Mouse (Mus musculus) forebrain, embryonic 13.5 days (tissue): Measurements from ENCODE around the gene Txndc11. TPM values are rescaled to one million over a fixed set of nuclear protein-coding genes. Genes with fewer than 3 reads are reported as not detected.
A peak's percentile ranks its signal among the peaks of the same experiment; 100 is the strongest.

Source experiments
- ATAC-seq: fragments of 200-750 bp; cut with Nextera tagmentation; 2 replicates; pipeline ENCODE4 v1.8.0; 2017
- H3K27ac ChIP-seq: fragments of 300-500 bp; sonication (generic); 2 replicates; pipeline ENCODE4 v1.5.1; 2015; ENCODE audit warnings: inconsistent platforms, mild to moderate bottlenecking, moderate library complexity
- H3K27me3 ChIP-seq: fragments of 300-500 bp; sonication (generic); 2 replicates; pipeline ENCODE4 v1.6.1; 2015; ENCODE audit warnings: mild to moderate bottlenecking, inconsistent platforms
- H3K36me3 ChIP-seq: fragments of 300-500 bp; sonication (generic); 2 replicates; pipeline ENCODE4 v1.6.1; 2015; ENCODE audit warnings: mild to moderate bottlenecking, inconsistent platforms; ENCODE audit not compliant: poor library complexity, severe bottlenecking
- H3K4me1 ChIP-seq: fragments of 300-500 bp; sonication (generic); 2 replicates; pipeline ENCODE4 v1.6.1; 2015; ENCODE audit warnings: inconsistent platforms
- H3K4me2 ChIP-seq: fragments of 300-500 bp; sonication (generic); 2 replicates; pipeline ENCODE4 v1.6.1; 2015; ENCODE audit warnings: inconsistent platforms, mild to moderate bottlenecking, moderate library complexity
- H3K4me3 ChIP-seq: fragments of 300-500 bp; sonication (generic); 2 replicates; pipeline ENCODE4 v1.5.1; 2015; ENCODE audit warnings: mild to moderate bottlenecking, inconsistent platforms
- H3K9ac ChIP-seq: fragments of 300-500 bp; sonication (generic); 2 replicates; pipeline ENCODE4 v1.6.1; 2015; ENCODE audit warnings: mild to moderate bottlenecking, inconsistent platforms
- H3K9me3 ChIP-seq: fragments of 300-500 bp; sonication (generic); replicated peaks from 2 replicates; pipeline ENCODE4 v1.6.1; 2016; ENCODE audit warnings: inconsistent platforms
- WGBS: fragments of 180-500 bp; shearing (Covaris S2); methylation state at CpG from one replicate; pipeline ENCODE4 v1.1.7; 2015; 5-methylcytosine and 5-hydroxymethylcytosine counted together
- polyA plus RNA-seq: library from polyadenylated mRNA; unstranded; fragments of >200 nt; fragmentation: Nextera tagmentation; extraction: Ambion mirVana; gene quantifications from 2 replicates; pipeline ENCODE4 v1.2.1, GENCODE M21; 2015

The Txndc11 gene
- polyA plus RNA-seq, 1 experiment from 2014 or later = 26.4 TPM

DNA sequence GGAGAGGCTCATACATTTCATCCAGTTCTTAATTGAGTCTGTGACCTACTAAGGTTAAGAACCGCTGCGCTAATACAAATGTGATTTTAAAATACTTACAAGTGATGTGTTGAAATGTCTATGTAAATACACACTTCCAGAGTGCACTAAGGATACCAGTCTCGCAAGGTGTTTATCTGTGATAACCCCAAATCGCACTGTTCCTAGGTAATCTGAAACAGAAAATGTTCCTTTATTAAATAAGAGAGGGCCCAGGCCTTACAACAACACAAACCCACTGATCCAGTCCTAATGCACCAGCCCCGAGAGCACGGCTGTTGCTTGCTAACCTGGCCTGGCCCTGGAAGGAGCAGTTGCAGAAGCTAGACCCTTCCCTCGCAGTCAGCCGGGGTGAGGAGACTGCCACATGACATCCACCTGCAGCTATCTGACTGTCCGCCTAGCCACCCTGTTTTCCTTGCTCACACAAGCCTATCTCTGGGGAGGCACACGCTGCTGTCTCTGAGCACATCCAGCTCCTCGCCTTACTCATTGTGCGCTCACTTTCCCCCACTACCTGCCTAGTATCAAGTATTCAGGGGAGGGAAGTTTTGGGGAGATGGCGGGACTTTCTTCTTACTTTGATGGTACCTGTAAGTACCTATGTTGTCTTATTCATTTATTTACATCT lies 40.6 kb downstream of the Txndc11 start:
- H3K27me3 ChIP-seq = no peaks in the 10 kb centered on the region
- H3K27ac ChIP-seq = no peak overlapping the region
- H3K36me3 ChIP-seq = peaks cover 39% of the 10 kb centered on the region
- 95% methylated on average over 13 of the region's 13 CpGs for WGBS
- no peaks in the 10 kb centered on the region for H3K4me1 ChIP-seq
- H3K4me2 ChIP-seq = no peak overlapping the region
- no peak for ATAC-seq
- no peak overlapping the region for H3K9ac ChIP-seq
- H3K9me3 ChIP-seq = no peaks in the 10 kb centered on the region
- H3K4me3 ChIP-seq = no peak overlapping the region

GRCm38 (mm10) chr16:11092523-11092922 lies 41.9 kb downstream of the Txndc11 start:
- peaks cover 52% of the 10 kb centered on the region for H3K36me3 ChIP-seq
- no peak overlapping the region for H3K4me3 ChIP-seq
- H3K27ac ChIP-seq = no peak overlapping the region
- ATAC-seq = no peak
- no peak overlapping the region for H3K4me2 ChIP-seq
- peaks cover 10% of the 10 kb centered on the region for H3K4me1 ChIP-seq
- 89% methylated on average over 3 of the region's 3 CpGs for WGBS
- no peak overlapping the region for H3K9ac ChIP-seq
- H3K9me3 ChIP-seq = no peaks in the 10 kb centered on the region
- no peaks in the 10 kb centered on the region for H3K27me3 ChIP-seq

- Histone ChIP-seq H3K27me3 (no peaks in the 10 kb centered on the region), H3K4me2 (no peak overlapping the region), H3K36me3 (peaks cover 52% of the 10 kb centered on the region), H3K4me3 (no peak overlapping the region), H3K27ac (no peak overlapping the region), H3K4me1 (peaks cover 14% of the 10 kb centered on the region), H3K9me3 (no peaks in the 10 kb centered on the region), H3K9ac (no peak overlapping the region)
- WGBS = 77% methylated on average over 4 of the region's 4 CpGs
- no peak for ATAC-seq
Measured at GRCm38 (mm10) chr16:11092061-11092460, 42.4 kb downstream of the Txndc11 start.

DNA sequence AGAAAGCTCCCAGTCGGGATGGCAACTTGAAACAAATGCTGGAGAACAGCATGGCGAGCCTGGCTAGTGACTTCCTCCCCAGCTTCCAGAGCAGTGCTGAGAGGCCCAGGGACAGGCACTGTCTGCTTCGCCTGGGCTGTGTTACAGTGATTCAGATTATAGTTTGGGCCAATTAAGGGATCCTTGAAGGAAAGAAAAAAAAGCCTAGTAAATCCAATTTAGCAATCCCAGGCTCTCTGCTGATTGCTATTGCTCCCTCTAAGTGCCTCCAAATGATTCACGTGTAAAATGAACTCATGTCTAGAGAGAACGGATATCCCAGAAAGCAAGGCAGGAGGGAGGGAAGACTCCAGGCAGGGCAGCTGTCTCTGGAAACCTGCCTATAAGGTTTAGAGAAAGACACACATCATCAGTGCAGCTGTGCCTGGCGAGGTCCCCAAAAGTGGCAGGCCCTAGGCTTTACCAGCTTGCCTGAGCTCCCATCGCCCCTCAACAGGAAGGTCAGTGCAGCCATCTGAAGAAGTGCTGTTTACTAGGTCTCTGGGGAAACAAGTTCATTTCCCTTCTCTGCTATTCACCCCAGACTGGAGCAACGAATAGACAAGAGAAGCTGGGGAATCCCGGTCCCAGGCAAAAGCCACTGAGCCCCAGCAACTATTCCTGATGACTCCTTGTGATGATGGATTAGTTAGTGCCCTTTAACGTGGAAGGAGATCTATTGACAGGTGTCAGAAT lies 43.4 kb downstream of the Txndc11 start:
- no peak overlapping the region; the same call in 1 of the 2 replicates for H3K27ac ChIP-seq
- H3K36me3 ChIP-seq = peaks cover 52% of the 10 kb centered on the region
- no peak overlapping the region for H3K4me3 ChIP-seq
- H3K27me3 ChIP-seq = no peaks in the 10 kb centered on the region
- H3K4me2 ChIP-seq = no peak overlapping the region
- no peak for ATAC-seq
- no peaks in the 10 kb centered on the region for H3K9me3 ChIP-seq
- H3K4me1 ChIP-seq = peaks cover 24% of the 10 kb centered on the region
- 84% methylated on average over 10 of the region's 10 CpGs for WGBS
- no peak overlapping the region for H3K9ac ChIP-seq

GRCm38 (mm10) chr16:11086856-11087588 lies 47.4 kb downstream of the Txndc11 start:
- H3K4me3 ChIP-seq = no peak overlapping the region
- ATAC-seq = peak; percentile 75
- H3K4me1 ChIP-seq = peaks cover 24% of the 10 kb centered on the region
- peak overlapping the region; percentile 53 for H3K27ac ChIP-seq
- H3K36me3 ChIP-seq = peaks cover 68% of the 10 kb centered on the region
- H3K27me3 ChIP-seq = no peaks in the 10 kb centered on the region
- H3K4me2 ChIP-seq = no peak overlapping the region
- WGBS = 23% methylated on average over 5 of the region's 5 CpGs
- no peak overlapping the region for H3K9ac ChIP-seq
- H3K9me3 ChIP-seq = no peaks in the 10 kb centered on the region

DNA sequence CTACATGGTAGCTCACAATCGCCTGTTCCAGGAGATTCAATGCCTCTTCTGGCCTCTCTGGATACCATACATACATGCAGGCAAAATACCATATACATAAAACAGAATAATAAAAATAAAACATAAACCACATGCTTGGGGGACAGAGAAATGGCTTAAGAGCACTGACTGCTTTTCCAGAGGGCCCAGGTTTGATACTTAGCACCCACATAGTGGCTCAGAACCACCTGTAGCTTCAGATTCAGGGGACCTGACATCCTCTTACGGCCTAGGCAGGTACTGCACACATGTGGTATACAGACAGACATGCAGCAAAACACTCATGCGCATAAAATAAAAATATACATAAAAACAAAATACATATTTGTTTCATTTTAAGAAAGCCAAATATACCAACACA lies 48.2 kb downstream of the Txndc11 start:
- Histone ChIP-seq H3K27me3 (no peaks in the 10 kb centered on the region), H3K4me1 (peaks cover 24% of the 10 kb centered on the region), H3K4me3 (no peak overlapping the region), H3K4me2 (no peak overlapping the region), H3K27ac (no peak overlapping the region), H3K36me3 (peaks cover 63% of the 10 kb centered on the region), H3K9ac (no peak overlapping the region), H3K9me3 (no peaks in the 10 kb centered on the region)
- WGBS = 97% methylated on average over 3 of the region's 3 CpGs
- no peak for ATAC-seq

GRCm38 (mm10) chr16:11084181-11084580 lies 50.3 kb downstream of the Txndc11 start:
- 92% methylated on average over 8 of the region's 8 CpGs for WGBS
- no peak for ATAC-seq
- no peak overlapping the region for H3K4me2 ChIP-seq
- no peak overlapping the region for H3K4me3 ChIP-seq
- H3K36me3 ChIP-seq = peaks cover 63% of the 10 kb centered on the region
- peaks cover 24% of the 10 kb centered on the region for H3K4me1 ChIP-seq
- H3K27ac ChIP-seq = no peak overlapping the region
- no peaks in the 10 kb centered on the region for H3K27me3 ChIP-seq
- no peaks in the 10 kb centered on the region for H3K9me3 ChIP-seq
- no peak overlapping the region for H3K9ac ChIP-seq

- Histone ChIP-seq H3K4me3 (no peak overlapping the region), H3K27me3 (no peaks in the 10 kb centered on the region), H3K4me2 (no peak overlapping the region), H3K27ac (no peak overlapping the region), H3K9ac (no peak overlapping the region), H3K36me3 (peaks cover 89% of the 10 kb centered on the region), H3K4me1 (peaks cover under 1% of the 10 kb centered on the region), H3K9me3 (no peaks in the 10 kb centered on the region)
- ATAC-seq = no peak
- WGBS = 78% methylated on average over 3 of the region's 3 CpGs
Measured at GRCm38 (mm10) chr16:11078216-11078869, 56.1 kb downstream of the Txndc11 start.

GRCm38 (mm10) chr16:11077601-11078201 lies 56.7 kb downstream of the Txndc11 start:
- Histone ChIP-seq H3K4me3 (no peak overlapping the region), H3K4me1 (peaks cover 7% of the 10 kb centered on the region), H3K27ac (no peak overlapping the region), H3K27me3 (no peaks in the 10 kb centered on the region), H3K9ac (no peak overlapping the region), H3K4me2 (no peak overlapping the region), H3K36me3 (peaks cover 89% of the 10 kb centered on the region), H3K9me3 (no peaks in the 10 kb centered on the region)
- no peak for ATAC-seq
- whole genome bisulfite sequencing = 90% methylated on average over 9 of the region's 9 CpGs

DNA sequence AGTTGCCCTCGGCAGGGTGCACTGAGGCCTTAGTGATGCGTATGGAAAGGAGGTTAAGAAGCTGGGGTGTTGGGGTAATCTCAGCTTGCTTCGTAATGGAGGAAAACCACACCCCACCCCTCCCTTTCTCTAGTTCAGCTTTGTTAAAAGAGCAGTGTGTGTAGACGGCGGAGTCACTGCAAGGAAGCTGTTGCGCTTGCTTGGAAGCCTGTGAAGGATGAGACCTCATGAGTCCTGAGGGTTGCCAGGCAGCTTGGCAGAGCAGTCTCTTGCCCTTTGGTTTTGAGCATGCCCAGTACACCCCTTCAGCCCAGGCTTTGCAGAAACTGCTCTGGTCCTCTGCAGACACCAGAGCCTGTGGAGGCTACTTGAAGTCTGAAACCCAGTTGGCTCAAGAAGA lies 61.4 kb downstream of the Txndc11 start:
- H3K27me3 ChIP-seq = no peaks in the 10 kb centered on the region
- peaks cover 49% of the 10 kb centered on the region for H3K4me1 ChIP-seq
- no peak overlapping the region for H3K27ac ChIP-seq
- no peaks in the 10 kb centered on the region for H3K9me3 ChIP-seq
- no peak overlapping the region for H3K9ac ChIP-seq
- peaks cover 77% of the 10 kb centered on the region for H3K36me3 ChIP-seq
- WGBS = 82% methylated on average over 6 of the region's 6 CpGs
- no peak overlapping the region for H3K4me3 ChIP-seq
- no peak overlapping the region for H3K4me2 ChIP-seq
- no peak for ATAC-seq

GRCm38 (mm10) chr16:11072454-11072853 lies 62.0 kb downstream of the Txndc11 start:
- Histone ChIP-seq H3K4me1 (peaks cover 55% of the 10 kb centered on the region), H3K27ac (peak overlapping the region; percentile 51; the same call in 1 of the 2 replicates), H3K9ac (no peak overlapping the region), H3K36me3 (peaks cover 71% of the 10 kb centered on the region), H3K27me3 (no peaks in the 10 kb centered on the region), H3K4me3 (no peak overlapping the region), H3K4me2 (no peak overlapping the region), H3K9me3 (no peaks in the 10 kb centered on the region)
- no peak for ATAC-seq
- 81% methylated on average over 8 of the region's 8 CpGs for WGBS
